Mouse (Mus musculus) stomach, embryonic 15.5 days (tissue): ENCODE measurements at regions not wholly inside any gene's neighbourhood (a gene's known extent, or its start where the extent isn't known, plus 50 kb on each side); places are given as distances from the start of the nearest gene placed in this dataset.

Source experiments
- ATAC-seq: fragments of 200-750 bp; cut with Nextera tagmentation; 2 replicates; pipeline ENCODE4 v1.8.0; 2017; ENCODE audit warnings: low read depth, moderate number of reproducible peaks, moderate TSS enrichment; ENCODE audit not compliant: insufficient read depth, low FRiP score
- H3K27ac ChIP-seq: fragments of 300-500 bp; sonication (generic); 2 replicates; pipeline ENCODE4 v1.5.1; 2015; ENCODE audit warnings: mild to moderate bottlenecking, inconsistent platforms
- H3K27me3 ChIP-seq: fragments of 300-500 bp; sonication (generic); replicated peaks from 2 replicates; pipeline ENCODE4 v1.6.1; 2015; ENCODE audit warnings: inconsistent platforms
- H3K36me3 ChIP-seq: fragments of 300-500 bp; sonication (generic); 2 replicates; pipeline ENCODE4 v1.6.1; 2015; ENCODE audit warnings: inconsistent platforms
- H3K4me1 ChIP-seq: fragments of 300-500 bp; sonication (generic); 2 replicates; pipeline ENCODE4 v1.6.1; 2015; ENCODE audit warnings: inconsistent platforms
- H3K4me2 ChIP-seq: fragments of 300-500 bp; sonication (generic); 2 replicates; pipeline ENCODE4 v1.6.1; 2015; ENCODE audit warnings: mild to moderate bottlenecking, inconsistent platforms
- H3K4me3 ChIP-seq: fragments of 300-500 bp; sonication (generic); replicated peaks from 2 replicates; pipeline ENCODE4 v1.5.1; 2015; ENCODE audit warnings: inconsistent platforms
- H3K9ac ChIP-seq: fragments of 300-500 bp; sonication (generic); 2 replicates; pipeline ENCODE4 v1.6.1; 2015; ENCODE audit warnings: inconsistent platforms
- H3K9me3 ChIP-seq: fragments of 300-500 bp; sonication (generic); 2 replicates; pipeline ENCODE4 v1.6.1; 2016; ENCODE audit warnings: inconsistent platforms
- WGBS: fragments of 180-500 bp; shearing (Covaris S2); methylation state at CpG from one replicate; pipeline ENCODE4 v1.1.7; 2015; 5-methylcytosine and 5-hydroxymethylcytosine counted together

- no peak for ATAC-seq
- Histone ChIP-seq H3K27me3 (no peaks in the 10 kb centered on the region), H3K4me1 (no peaks in the 10 kb centered on the region), H3K36me3 (no peaks in the 10 kb centered on the region), H3K9ac (no peak overlapping the region), H3K4me3 (no peak overlapping the region), H3K4me2 (no peak overlapping the region), H3K9me3 (no peaks in the 10 kb centered on the region), H3K27ac (no peak overlapping the region)
- WGBS = 60% methylated on average over 4 of the region's 4 CpGs
These were observed 140.9 kb downstream of the Nrip1 start for GRCm38 (mm10) chr16:76232680-76233079.

GRCm38 (mm10) chr16:76232174-76232573, 141.5 kb downstream of the Nrip1 start:
- no peaks in the 10 kb centered on the region for H3K36me3 ChIP-seq
- H3K9ac ChIP-seq = no peak overlapping the region
- H3K4me3 ChIP-seq = no peak overlapping the region
- H3K4me2 ChIP-seq = no peak overlapping the region
- no peak overlapping the region for H3K27ac ChIP-seq
- no peaks in the 10 kb centered on the region for H3K9me3 ChIP-seq
- H3K4me1 ChIP-seq = peaks cover 1% of the 10 kb centered on the region; the same call in 1 of the 2 replicates
- WGBS = 39% methylated on average over 3 of the region's 3 CpGs
- ATAC-seq = no peak
- no peaks in the 10 kb centered on the region for H3K27me3 ChIP-seq

GRCm38 (mm10) chr16:76230516-76231302, 142.9 kb downstream of the Nrip1 start:
- 84% methylated on average over 4 of the region's 4 CpGs for WGBS
- H3K27ac ChIP-seq = no peak overlapping the region
- no peaks in the 10 kb centered on the region for H3K36me3 ChIP-seq
- H3K27me3 ChIP-seq = no peaks in the 10 kb centered on the region
- no peak overlapping the region for H3K4me2 ChIP-seq
- H3K4me1 ChIP-seq = peaks cover 4% of the 10 kb centered on the region; the same call in 1 of the 2 replicates
- no peak overlapping the region for H3K4me3 ChIP-seq
- ATAC-seq = no peak
- H3K9me3 ChIP-seq = no peaks in the 10 kb centered on the region
- H3K9ac ChIP-seq = no peak overlapping the region

- H3K27ac ChIP-seq = no peak overlapping the region
- peaks cover 13% of the 10 kb centered on the region; the same call in 1 of the 2 replicates for H3K4me1 ChIP-seq
- H3K4me3 ChIP-seq = no peak overlapping the region
- H3K27me3 ChIP-seq = no peaks in the 10 kb centered on the region
- no peak overlapping the region for H3K4me2 ChIP-seq
- no peaks in the 10 kb centered on the region for H3K36me3 ChIP-seq
- ATAC-seq = no peak
- no peaks in the 10 kb centered on the region for H3K9me3 ChIP-seq
- H3K9ac ChIP-seq = no peak overlapping the region
- 74% methylated on average over 4 of the region's 4 CpGs for WGBS
These were observed 145.2 kb downstream of the Nrip1 start for GRCm38 (mm10) chr16:76228451-76228850.

GRCm38 (mm10) chr16:76226446-76226845, 147.2 kb downstream of the Nrip1 start:
- H3K9ac ChIP-seq = no peak overlapping the region
- 75% methylated on average over 7 of the region's 7 CpGs for WGBS
- no peak for ATAC-seq

GRCm38 (mm10) chr16:76225587-76226226, 147.9 kb downstream of the Nrip1 start:
- peak overlapping the region; percentile 33; the same call in 1 of the 2 replicates for H3K27ac ChIP-seq
- ATAC-seq = no peak
- 44% methylated on average over 12 of the region's 12 CpGs for WGBS
- no peaks in the 10 kb centered on the region for H3K36me3 ChIP-seq
- H3K4me2 ChIP-seq = peak overlapping the region; percentile 26; the same call in 1 of the 2 replicates
- H3K9ac ChIP-seq = no peak overlapping the region
- H3K4me1 ChIP-seq = peaks cover 13% of the 10 kb centered on the region; the same call in 1 of the 2 replicates
- H3K4me3 ChIP-seq = no peak overlapping the region
- H3K9me3 ChIP-seq = no peaks in the 10 kb centered on the region
- H3K27me3 ChIP-seq = no peaks in the 10 kb centered on the region

More at GRCm38 (mm10) chr16:76226446-76226845, 147.2 kb downstream of the Nrip1 start:
- Histone ChIP-seq H3K27ac (no peak overlapping the region), H3K4me1 (peaks cover 13% of the 10 kb centered on the region; the same call in 1 of the 2 replicates), H3K9me3 (no peaks in the 10 kb centered on the region), H3K27me3 (no peaks in the 10 kb centered on the region), H3K4me3 (no peak overlapping the region), H3K4me2 (no peak overlapping the region), H3K36me3 (no peaks in the 10 kb centered on the region)

GRCm38 (mm10) chr16:76224901-76225586, 148.6 kb downstream of the Nrip1 start:
- H3K27ac ChIP-seq = no peak overlapping the region; the same call in 1 of the 2 replicates
- H3K9me3 ChIP-seq = no peaks in the 10 kb centered on the region
- H3K4me3 ChIP-seq = no peak overlapping the region
- ATAC-seq = peak; percentile 57; the same call in 1 of the 2 replicates
- peak overlapping the region; percentile 2; the same call in 1 of the 2 replicates for H3K4me2 ChIP-seq
- H3K36me3 ChIP-seq = no peaks in the 10 kb centered on the region
- H3K27me3 ChIP-seq = no peaks in the 10 kb centered on the region
- WGBS = 27% methylated on average over 9 of the region's 9 CpGs
- no peak overlapping the region for H3K9ac ChIP-seq
- peaks cover 13% of the 10 kb centered on the region; the same call in 1 of the 2 replicates for H3K4me1 ChIP-seq

- no peak for ATAC-seq
- Histone ChIP-seq H3K9me3 (no peaks in the 10 kb centered on the region), H3K27me3 (no peaks in the 10 kb centered on the region), H3K9ac (no peak overlapping the region), H3K4me2 (no peak overlapping the region), H3K4me3 (no peak overlapping the region), H3K27ac (no peak overlapping the region), H3K36me3 (no peaks in the 10 kb centered on the region), H3K4me1 (peaks cover 13% of the 10 kb centered on the region; the same call in 1 of the 2 replicates)
- 46% methylated on average over 4 of the region's 4 CpGs for WGBS
These were observed 149.9 kb downstream of the Nrip1 start for GRCm38 (mm10) chr16:76223716-76224115.

GRCm38 (mm10) chr16:76222960-76223359, 150.7 kb downstream of the Nrip1 start:
- Histone ChIP-seq H3K9ac (no peak overlapping the region), H3K27me3 (no peaks in the 10 kb centered on the region), H3K4me1 (peaks cover 13% of the 10 kb centered on the region; the same call in 1 of the 2 replicates), H3K4me3 (no peak overlapping the region), H3K27ac (no peak overlapping the region), H3K36me3 (no peaks in the 10 kb centered on the region), H3K4me2 (no peak overlapping the region), H3K9me3 (no peaks in the 10 kb centered on the region)
- 75% methylated on average over 5 of the region's 5 CpGs for WGBS
- ATAC-seq = no peak

- no peak for ATAC-seq
- H3K4me2 ChIP-seq = no peak overlapping the region
These were observed 153.2 kb downstream of the Nrip1 start for GRCm38 (mm10) chr16:76220466-76220865.

GRCm38 (mm10) chr16:76219233-76219632, 154.4 kb downstream of the Nrip1 start:
- 0 out of 2 replicates have a peak, but pooled peaks cover 2% of the 10 kb centered on the region for H3K4me1 ChIP-seq
- no peaks in the 10 kb centered on the region for H3K9me3 ChIP-seq
- H3K9ac ChIP-seq = no peak overlapping the region
- no peak for ATAC-seq
- no peaks in the 10 kb centered on the region for H3K36me3 ChIP-seq
- H3K4me2 ChIP-seq = no peak overlapping the region
- H3K27me3 ChIP-seq = no peaks in the 10 kb centered on the region
- no peak overlapping the region for H3K27ac ChIP-seq
- H3K4me3 ChIP-seq = no peak overlapping the region

More at GRCm38 (mm10) chr16:76220466-76220865, 153.2 kb downstream of the Nrip1 start:
- no peak overlapping the region for H3K9ac ChIP-seq
- H3K27me3 ChIP-seq = no peaks in the 10 kb centered on the region
- H3K4me3 ChIP-seq = no peak overlapping the region
- H3K36me3 ChIP-seq = no peaks in the 10 kb centered on the region
- WGBS = 49% methylated on average over 3 of the region's 3 CpGs
- H3K27ac ChIP-seq = no peak overlapping the region
- no peaks in the 10 kb centered on the region for H3K9me3 ChIP-seq
- H3K4me1 ChIP-seq = peaks cover 12% of the 10 kb centered on the region; the same call in 1 of the 2 replicates
